Mouse (Mus musculus) myocyte (in vitro differentiated cells): ENCODE results near the gene Sec23b. TPM values are rescaled to one million over a fixed set of nuclear protein-coding genes. Genes with fewer than 3 reads are reported as not detected.

Experiments
- H3K27me3 ChIP-seq: one replicate; pipeline ENCODE4 v1.6.1; 2011; ENCODE audit not compliant: control insufficient read depth, insufficient read depth, insufficient read length
- H3K36me3 ChIP-seq: one replicate; pipeline ENCODE4 v1.6.1; 2011; ENCODE audit not compliant: control insufficient read depth, insufficient read depth
- H3K4me2 ChIP-seq: one replicate; pipeline ENCODE4 v1.6.1; 2011; ENCODE audit warnings: low read depth, control low read depth
- H3K4me3 ChIP-seq: one replicate; pipeline ENCODE4 v1.5.1; 2011; ENCODE audit warnings: mild to moderate bottlenecking, control low read depth, moderate library complexity
- H3K79me2 ChIP-seq: one replicate; pipeline ENCODE4 v1.6.1; 2011; ENCODE audit not compliant: control insufficient read depth, insufficient read depth
- H3ac ChIP-seq: one replicate; pipeline ENCODE4 v1.6.1; 2011; ENCODE audit not compliant: control insufficient read depth, insufficient read length
- CEBPB ChIP-seq: IDR thresholded peaks from 2 replicates; pipeline ENCODE4 v1.6.1; 2011; ENCODE audit warnings: mild to moderate bottlenecking, moderate library complexity; ENCODE audit not compliant: poor library complexity, insufficient read depth, severe bottlenecking
- E2F4 ChIP-seq: IDR thresholded peaks from one replicate; pipeline ENCODE4 v1.6.1; 2011; ENCODE audit warnings: mild to moderate bottlenecking, control low read depth, moderate library complexity; ENCODE audit not compliant: insufficient read depth
- MAX ChIP-seq: IDR thresholded peaks from one replicate; pipeline ENCODE4 v1.6.1; 2011; ENCODE audit warnings: low read depth, mild to moderate bottlenecking, control low read depth
- MYOD1 ChIP-seq, 3 experiments: IDR thresholded peaks; one replicate each; pipeline ENCODE4 v1.6.1; 2011; ENCODE audit warnings: control low read depth in 2 of 3, low read depth in 2 of 3, mild to moderate bottlenecking in 2 of 3, moderate library complexity in 1 of 3; ENCODE audit not compliant: insufficient read length in 2 of 3, control insufficient read depth in 1 of 3
- MYOG ChIP-seq, 3 experiments: IDR thresholded peaks; one replicate each; pipeline ENCODE4 v1.6.1; 2011; ENCODE audit warnings: control low read depth in 2 of 3, low read depth in 2 of 3, mild to moderate bottlenecking in 2 of 3; ENCODE audit not compliant: insufficient read length in 2 of 3, control insufficient read depth in 1 of 3, insufficient read depth in 1 of 3
- POLR2A ChIP-seq: IDR thresholded peaks from one replicate; pipeline ENCODE4 v1.6.1; 2011; ENCODE audit warnings: low read depth, mild to moderate bottlenecking, control low read depth, moderate library complexity; ENCODE audit not compliant: insufficient read length
- POLR2AphosphoS2 ChIP-seq: IDR thresholded peaks from one replicate; pipeline ENCODE4 v1.6.1; 2011; ENCODE audit warnings: low read depth, control low read depth; ENCODE audit not compliant: insufficient read length
- REST ChIP-seq: IDR thresholded peaks from one replicate; pipeline ENCODE4 v1.6.1; 2011; ENCODE audit warnings: mild to moderate bottlenecking, control low read depth, moderate library complexity; ENCODE audit not compliant: insufficient read depth, insufficient read length
- SRF ChIP-seq: IDR thresholded peaks from one replicate; pipeline ENCODE4 v1.6.1; 2011; ENCODE audit warnings: low read depth; ENCODE audit not compliant: control insufficient read depth, insufficient read length
- TCF12 ChIP-seq: IDR thresholded peaks from one replicate; pipeline ENCODE4 v1.6.1; 2011; ENCODE audit warnings: mild to moderate bottlenecking, control low read depth; ENCODE audit not compliant: poor library complexity, insufficient read depth, severe bottlenecking
- TCF3 ChIP-seq: IDR thresholded peaks from one replicate; pipeline ENCODE4 v1.6.1; 2011; ENCODE audit warnings: low read depth, control low read depth; ENCODE audit not compliant: insufficient read length
- USF1 ChIP-seq: IDR thresholded peaks from one replicate; pipeline ENCODE4 v1.6.1; 2011; ENCODE audit warnings: low read depth, mild to moderate bottlenecking, control low read depth, moderate library complexity
- polyA plus RNA-seq: library from polyadenylated mRNA; unstranded; fragments of >200 nt; fragmentation: generic; extraction: Trizol; gene quantifications from one replicate; pipeline ENCODE4 v1.2.1, GENCODE M21; 2012; ENCODE audit warnings: missing spikeins

Gene Sec23b
- polyA plus RNA-seq, 1 experiment, result 41.5 TPM

GRCm38 (mm10) chr2:144617074-144617874 lies 61.2 kb downstream of the Sec23b start:
- no peak overlapping the region for H3ac ChIP-seq
- no peak overlapping the region for H3K4me3 ChIP-seq
- no peaks in the 10 kb centered on the region for H3K36me3 ChIP-seq
- H3K79me2 ChIP-seq, result no peaks in the 10 kb centered on the region
- no peak overlapping the region for H3K4me2 ChIP-seq
- TF ChIP-seq MAX (no peak), REST (no peak), SRF (no peak), TCF3 (no peak), TCF12 (no peak), E2F4 (no peak)
- no peaks in the 10 kb centered on the region for H3K27me3 ChIP-seq

DNA sequence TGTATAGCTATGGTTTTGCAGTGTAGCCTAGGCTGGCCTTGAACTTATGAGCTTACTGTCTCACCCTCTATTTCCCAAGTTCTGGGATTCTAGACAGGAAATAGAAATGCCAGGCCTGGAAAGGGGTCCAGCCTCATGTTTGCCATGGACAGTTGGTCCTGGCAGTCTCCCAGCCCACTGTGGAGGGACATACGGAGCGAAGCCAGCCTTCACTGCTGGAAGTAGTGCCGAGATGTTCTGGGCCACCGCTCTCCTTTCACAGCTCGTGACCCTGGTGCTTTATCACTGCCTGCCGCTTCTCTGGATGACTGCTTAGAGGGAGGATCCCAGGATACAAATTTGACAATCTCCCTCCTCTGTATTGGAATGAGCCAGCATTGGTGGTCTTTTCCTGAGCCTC lies 65.5 kb downstream of the Sec23b start:
- TF ChIP-seq POLR2AphosphoS2 (no peak), TCF3 (no peak), CEBPB (no peak), MYOD1 (IDR thresholded peaks at IDR 0.05; ENCODE audit: control insufficient read depth in 1 of 3, insufficient read length in 2 of 3, low read depth in 2 of 3) (no peak), USF1 (no peak), POLR2A (no peak), TCF12 (no peak), MAX (no peak), SRF (no peak), REST (no peak), MYOG (IDR thresholded peaks at IDR 0.05; ENCODE audit: control insufficient read depth in 1 of 3, insufficient read depth in 1 of 3, insufficient read length in 2 of 3, low read depth in 2 of 3) (no peak), E2F4 (no peak)
- Histone ChIP-seq H3K36me3 (no peaks in the 10 kb centered on the region), H3K79me2 (no peaks in the 10 kb centered on the region), H3K4me3 (no peak overlapping the region), H3K4me2 (no peak overlapping the region), H3ac (no peak overlapping the region), H3K27me3 (no peaks in the 10 kb centered on the region)

- Histone ChIP-seq H3K27me3 (no peaks in the 10 kb centered on the region), H3ac (no peak overlapping the region), H3K36me3 (no peaks in the 10 kb centered on the region), H3K4me3 (no peak overlapping the region), H3K4me2 (no peak overlapping the region), H3K79me2 (no peaks in the 10 kb centered on the region)
- TF ChIP-seq POLR2A (no peak), REST (no peak), SRF (no peak)
These were observed 77.5 kb downstream of the Sec23b start for GRCm38 (mm10) chr2:144633551-144633950.

DNA sequence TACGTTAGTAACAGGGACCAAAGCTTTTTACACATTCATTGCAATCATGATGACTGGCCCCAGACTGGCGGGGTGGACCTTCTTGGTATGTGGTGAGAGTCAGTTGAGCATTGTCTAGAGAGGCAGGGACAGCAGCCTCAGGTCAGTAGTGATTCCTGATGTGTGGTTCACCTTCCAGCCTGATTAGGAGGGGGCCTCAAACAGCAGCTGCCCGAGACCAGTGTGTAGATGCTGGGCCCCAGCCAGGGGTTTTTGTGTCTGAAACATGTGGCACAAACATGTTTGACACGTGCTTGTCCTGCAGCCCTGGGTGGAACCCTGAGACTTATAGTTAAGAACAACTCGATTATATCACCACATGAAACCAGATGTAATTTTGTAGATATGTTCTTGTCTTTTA lies 78.2 kb downstream of the Sec23b start:
- Histone ChIP-seq H3ac (no peak overlapping the region), H3K36me3 (no peaks in the 10 kb centered on the region), H3K4me3 (no peak overlapping the region), H3K4me2 (no peak overlapping the region), H3K79me2 (no peaks in the 10 kb centered on the region), H3K27me3 (no peaks in the 10 kb centered on the region)
- TF ChIP-seq USF1, result no peak
- no peak for TF ChIP-seq MYOG (IDR thresholded peaks at IDR 0.05; ENCODE audit: control insufficient read depth in 1 of 3, insufficient read depth in 1 of 3, insufficient read length in 2 of 3, low read depth in 2 of 3)
- TF ChIP-seq POLR2A, result no peak
- TF ChIP-seq REST, result no peak
- no peak for TF ChIP-seq MYOD1 (IDR thresholded peaks at IDR 0.05; ENCODE audit: control insufficient read depth in 1 of 3, insufficient read length in 2 of 3, low read depth in 2 of 3)
- TF ChIP-seq TCF3, result no peak
- no peak for TF ChIP-seq POLR2AphosphoS2
- no peak for TF ChIP-seq CEBPB
- no peak for TF ChIP-seq TCF12
- no peak for TF ChIP-seq MAX
- TF ChIP-seq E2F4, result no peak
- no peak for TF ChIP-seq SRF

GRCm38 (mm10) chr2:144634729-144635128 lies 78.7 kb downstream of the Sec23b start:
- Histone ChIP-seq H3K4me2 (no peak overlapping the region), H3K79me2 (no peaks in the 10 kb centered on the region), H3K36me3 (no peaks in the 10 kb centered on the region), H3K4me3 (no peak overlapping the region), H3K27me3 (no peaks in the 10 kb centered on the region), H3ac (no peak overlapping the region)
- TF ChIP-seq TCF12 (no peak), SRF (no peak), MYOG (IDR thresholded peaks at IDR 0.05; ENCODE audit: control insufficient read depth in 1 of 3, insufficient read depth in 1 of 3, insufficient read length in 2 of 3, low read depth in 2 of 3) (no peak), E2F4 (no peak), POLR2AphosphoS2 (no peak), MAX (no peak)
